Mouse (Mus musculus) natural killer cell, adult 2 months (primary cell): ENCODE data around the gene Vrtn.

Experiments
- DNase-seq, 2 experiments: peaks; one replicate each; pipeline ENCODE4 v3.0.0; 2022; ENCODE audit warnings: low spot score in 2 of 2

The Vrtn gene

DNA sequence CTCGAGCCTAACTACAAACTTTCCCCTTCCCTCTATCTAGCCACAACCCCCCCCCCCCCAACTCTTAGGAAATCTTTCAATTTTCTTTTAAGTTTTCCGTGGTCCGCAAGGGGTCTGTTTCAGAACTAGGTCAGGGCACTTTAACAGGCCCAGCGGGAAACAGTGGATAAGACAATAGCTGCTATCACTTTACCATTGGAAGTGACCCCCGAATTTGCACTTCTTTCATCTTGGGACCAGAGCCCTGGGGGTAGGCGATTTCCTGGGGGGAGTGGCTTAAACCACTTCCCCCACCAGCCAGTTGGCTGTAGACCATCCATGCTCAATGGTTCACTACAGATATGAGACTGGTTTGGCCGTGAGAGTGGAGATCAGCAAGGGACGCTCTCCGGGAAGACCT, at the start of gene Vrtn:
Gene Vrtn (plus strand): TSS at position 366 of the 400 bp plus-strand sequence.
- no peak for DNase-seq

DNA sequence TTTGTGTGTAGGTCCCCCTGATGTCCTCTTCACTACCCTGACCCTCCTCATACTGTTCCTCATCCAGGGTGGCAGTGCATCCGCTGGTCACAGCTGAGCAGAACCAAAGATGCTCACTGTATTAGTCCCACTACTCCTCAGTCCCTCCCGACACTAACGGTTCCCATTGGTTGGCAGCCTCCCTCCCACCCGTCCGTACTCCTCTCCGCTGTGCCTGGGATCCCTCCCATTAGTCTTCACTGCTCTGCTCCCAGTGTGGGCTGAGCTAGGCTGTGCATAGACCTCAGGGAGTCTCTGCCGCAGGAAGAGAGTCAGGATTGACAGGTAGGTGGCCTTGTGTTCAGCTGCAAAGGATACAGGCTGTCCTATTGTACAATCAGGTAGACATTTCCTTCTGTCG, 42.5 kb upstream of the Vrtn start:
- no peak for DNase-seq

DNA sequence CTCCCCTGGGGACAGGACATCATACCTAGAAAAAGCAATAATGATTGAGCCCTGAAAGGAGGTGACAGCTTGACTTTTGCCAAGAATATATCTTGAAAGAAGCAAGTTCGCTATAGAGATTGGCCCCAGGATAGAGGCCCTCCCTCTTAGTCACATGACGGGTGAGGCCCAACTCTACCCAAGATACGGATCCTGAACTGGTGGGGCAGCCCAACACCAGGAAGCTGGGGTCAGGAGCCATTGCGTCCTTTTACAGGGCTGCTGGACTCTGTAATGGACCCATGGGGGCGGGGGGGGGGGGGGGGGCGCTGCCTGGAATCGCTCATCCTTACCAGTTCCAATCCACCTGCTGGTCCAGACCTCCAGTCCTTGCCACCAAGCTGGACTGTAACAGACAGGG, 36.8 kb upstream of the Vrtn start:
- no peak for DNase-seq

DNA sequence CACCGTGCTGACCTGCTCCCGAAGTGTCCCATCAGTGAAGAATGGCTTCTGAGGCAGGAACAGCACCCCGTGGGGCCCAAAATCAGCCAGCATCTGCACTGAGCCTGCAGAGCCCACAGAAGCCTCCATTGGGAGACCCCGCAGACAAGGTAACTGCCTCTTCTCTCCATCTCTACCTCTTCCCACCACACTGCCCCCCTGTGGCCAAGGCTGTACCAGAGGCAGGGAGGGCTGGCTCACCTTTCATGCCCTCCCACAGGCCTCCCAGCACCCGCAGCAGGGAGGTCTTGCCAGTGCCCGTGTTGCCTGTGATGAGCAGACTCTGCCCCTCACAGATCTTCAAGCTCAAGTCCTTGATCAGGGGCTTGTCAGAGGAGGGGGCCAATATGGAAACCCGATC, 35.0 kb upstream of the Vrtn start:
- DNase-seq = peak in 1 of 2 experiments; percentile 14

DNA sequence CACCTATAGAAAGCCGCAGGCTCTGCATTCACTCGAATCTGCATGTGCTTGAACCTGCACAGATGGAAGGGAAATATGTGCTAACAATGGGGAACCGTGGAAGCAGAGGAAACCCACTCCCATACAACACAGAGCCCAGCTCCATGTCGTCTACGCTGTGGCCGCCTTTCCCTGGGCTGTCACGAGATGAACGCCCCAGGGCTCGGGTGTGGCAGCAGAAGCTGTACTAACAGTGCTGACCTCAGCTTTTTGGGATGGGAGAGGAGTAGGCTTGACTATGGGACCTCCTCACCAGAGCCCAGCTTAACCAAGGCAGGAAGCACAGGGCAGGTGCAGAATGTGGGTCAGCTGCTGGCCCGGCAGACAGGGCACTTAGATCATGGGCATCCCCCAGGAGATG, 29.1 kb upstream of the Vrtn start:
- DNase-seq = no peak

DNA sequence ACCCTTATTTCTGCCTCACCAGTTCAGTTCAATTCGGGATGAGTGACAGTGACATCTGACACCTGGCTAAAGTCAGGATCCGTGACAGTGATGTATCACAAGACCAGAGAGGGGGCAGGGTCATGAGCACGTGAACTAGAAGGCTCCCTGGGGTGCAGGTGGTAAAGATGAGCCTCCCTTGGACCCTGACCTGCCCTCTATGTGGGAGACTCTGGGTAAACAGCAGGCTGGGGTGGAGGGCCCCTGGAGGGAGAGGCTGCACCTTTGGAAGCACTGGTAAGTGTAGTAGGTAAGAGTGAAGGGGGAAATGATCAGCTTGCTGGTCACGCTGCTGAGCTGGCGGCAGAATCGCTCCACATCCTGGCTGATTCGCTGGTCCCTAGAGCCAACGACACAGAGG, 28.3 kb upstream of the Vrtn start:
- no peak for DNase-seq

DNA sequence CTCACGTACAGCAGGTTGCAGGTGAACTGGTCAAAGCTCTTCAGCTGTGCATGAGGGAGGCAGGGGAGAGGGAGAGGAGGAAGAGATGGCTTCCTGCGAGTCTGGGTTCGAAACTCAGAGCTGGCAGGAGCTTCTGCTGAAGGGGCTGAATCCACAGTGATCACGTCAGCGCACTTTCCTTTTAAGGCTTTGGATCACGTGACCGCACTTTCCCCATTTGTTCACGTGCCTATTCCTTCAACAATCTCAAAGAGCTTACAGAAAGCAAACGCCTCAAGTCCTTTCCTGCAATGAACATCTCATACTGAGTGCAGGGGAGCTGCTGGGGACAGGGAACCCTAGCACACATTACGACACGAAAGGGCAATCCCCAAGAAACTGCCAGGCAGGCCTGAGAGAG, 26.8 kb upstream of the Vrtn start:
- DNase-seq = no peak

DNA sequence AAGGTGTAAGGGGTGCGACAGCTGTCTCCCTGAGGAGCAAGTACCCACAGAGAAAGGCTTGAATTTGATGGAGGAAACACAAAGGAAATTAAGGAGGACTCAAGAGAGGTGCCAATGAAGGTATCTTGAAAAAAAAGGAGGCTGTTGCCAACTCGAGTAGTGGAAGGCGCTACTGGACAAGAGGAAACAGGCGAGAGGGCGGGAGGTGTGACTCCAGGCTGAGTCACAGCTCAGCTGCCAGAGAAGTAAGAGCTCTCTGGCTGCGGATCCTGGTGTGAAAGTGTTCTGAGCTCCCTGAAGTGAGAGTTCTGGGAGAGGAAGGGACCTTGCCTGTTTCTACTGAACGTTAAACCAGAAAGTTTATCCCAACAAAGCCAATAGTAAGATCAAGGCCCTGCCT, 26.3 kb upstream of the Vrtn start:
- no peak for DNase-seq

DNA sequence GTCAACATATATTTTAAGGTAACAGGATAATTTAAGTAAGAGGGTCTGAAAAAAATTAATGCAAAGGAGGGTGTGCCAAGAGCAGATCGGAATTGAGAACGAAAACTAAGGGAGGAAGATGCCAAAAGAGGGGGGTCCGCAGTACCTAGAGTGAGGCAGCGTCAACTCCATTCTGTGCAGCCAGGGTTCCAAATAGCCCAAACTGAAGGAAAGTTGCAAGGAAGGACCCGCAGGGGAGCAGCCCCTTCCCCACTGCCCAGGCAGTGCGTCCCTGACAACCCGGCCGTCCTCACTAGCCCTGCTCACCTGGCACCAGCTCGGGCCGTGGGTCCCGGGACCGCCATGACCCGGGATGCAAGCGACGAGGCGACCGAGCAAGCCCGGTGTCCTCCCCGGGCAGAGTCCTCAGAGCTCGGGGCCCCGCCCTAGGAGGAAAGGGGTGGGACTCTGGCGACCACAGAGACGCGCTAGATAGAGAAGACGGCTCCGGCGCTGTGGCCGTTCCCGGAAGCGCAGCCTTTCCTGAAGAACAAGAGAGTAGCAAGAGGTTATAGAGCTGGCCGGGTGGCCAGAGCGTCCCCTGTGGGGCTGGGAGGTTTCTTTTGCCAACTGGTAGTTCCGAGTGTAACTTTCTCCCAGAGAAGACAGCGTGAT, 23.7 kb upstream of the Vrtn start, which contains the start of gene Abcd4:
Gene Abcd4 (minus strand): TSS at position 437 of the 654 bp plus-strand sequence.
- peak; percentile 92 for DNase-seq

DNA sequence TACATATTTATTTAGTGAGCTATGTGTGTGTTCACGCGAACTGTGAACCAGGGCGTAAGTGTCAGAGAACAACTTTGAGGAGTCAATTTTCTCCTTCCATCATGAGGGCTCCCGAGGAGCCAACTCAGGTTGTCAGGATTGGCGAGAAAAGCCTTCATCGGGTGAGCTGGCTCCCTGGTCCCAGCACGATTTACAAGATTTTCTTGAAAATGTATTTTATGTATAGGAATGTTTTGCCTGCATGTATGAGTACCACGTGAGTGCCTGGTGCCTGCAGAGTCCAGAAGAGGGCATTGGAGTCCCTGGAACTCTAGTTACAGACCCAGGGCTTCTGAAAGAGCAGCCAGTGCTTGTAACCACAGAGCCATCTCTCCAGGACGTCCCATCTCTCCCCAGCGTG, 23.2 kb upstream of the Vrtn start:
- DNase-seq = no peak

DNA sequence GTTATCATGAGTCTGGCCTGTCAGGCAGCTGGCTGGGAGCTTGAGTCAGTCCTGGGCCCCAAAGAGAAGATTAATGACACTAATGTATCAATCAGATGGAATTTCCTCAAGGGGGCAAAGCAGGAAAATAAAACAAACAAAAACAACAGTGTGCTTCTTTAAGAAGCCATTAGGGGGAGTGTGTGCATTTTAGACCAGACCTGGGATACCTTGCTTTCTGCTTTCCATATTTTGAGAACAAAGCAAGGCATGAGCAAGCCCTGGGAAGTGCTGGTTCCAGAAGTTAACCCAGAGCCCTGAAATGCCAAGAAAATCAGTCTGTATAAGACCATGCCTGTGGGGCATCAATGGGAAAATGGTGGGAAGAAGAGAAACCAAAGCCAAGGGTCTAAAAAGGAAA, 19.8 kb upstream of the Vrtn start:
- DNase-seq = no peak

DNA sequence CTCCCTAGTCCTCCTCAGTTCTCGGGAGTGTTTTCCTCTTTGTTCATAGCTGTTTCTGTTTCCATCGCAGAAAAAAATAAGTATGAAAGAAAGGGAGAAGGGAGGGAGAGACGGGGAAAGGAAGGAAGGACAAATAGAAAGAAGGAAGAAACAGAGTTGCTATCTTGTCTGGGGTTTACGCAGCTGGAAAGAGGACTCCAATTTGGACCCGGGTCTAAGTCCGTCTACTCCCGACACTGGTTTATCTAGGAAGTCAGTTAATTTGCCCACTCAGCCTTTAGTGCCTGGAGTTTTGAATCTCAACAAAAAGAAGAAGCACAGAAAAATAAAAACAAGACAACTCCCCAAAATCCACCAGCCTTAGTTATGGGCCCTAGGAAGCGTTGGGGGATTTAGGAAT, 16.2 kb upstream of the Vrtn start:
- DNase-seq = no peak

DNA sequence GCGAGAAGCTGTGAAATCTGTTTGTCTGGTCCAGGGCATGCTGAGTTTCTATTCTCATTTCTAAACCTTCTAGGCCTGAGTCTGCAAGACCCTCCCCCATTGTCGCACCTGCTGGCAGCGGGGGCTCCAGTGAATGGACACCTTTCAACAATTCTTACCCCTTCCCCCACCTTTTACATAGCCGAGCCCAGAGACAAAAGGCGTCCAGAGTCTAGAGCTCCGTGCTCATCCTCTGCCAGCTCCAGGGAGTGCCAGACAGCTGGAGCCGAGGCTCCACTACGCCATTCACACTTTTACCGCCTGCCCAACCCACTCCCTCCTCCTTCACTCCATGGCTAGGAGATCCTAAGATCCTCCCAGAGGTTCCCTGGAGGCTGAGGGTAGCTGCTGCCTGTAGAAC, 15.7 kb upstream of the Vrtn start:
- DNase-seq = no peak

DNA sequence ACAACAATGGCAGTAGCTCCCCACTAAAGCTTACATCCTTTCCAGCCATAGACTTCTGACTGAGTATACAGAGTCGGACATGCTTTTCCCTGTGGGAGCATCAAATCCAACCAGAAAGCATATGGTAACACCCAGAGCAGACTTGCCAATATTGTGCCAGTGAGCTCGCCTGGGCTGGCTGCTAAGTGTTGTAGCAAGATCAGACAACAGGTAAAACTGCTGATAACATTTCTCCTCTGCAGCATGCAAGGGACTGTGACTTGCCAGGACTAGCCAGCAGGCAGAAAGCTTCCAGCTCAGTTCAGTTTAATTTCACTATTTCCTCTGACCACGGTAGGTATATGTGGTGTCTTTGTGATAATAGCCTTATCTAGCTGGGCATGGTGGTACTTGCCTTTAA, 9.0 kb upstream of the Vrtn start:
- DNase-seq = no peak

DNA sequence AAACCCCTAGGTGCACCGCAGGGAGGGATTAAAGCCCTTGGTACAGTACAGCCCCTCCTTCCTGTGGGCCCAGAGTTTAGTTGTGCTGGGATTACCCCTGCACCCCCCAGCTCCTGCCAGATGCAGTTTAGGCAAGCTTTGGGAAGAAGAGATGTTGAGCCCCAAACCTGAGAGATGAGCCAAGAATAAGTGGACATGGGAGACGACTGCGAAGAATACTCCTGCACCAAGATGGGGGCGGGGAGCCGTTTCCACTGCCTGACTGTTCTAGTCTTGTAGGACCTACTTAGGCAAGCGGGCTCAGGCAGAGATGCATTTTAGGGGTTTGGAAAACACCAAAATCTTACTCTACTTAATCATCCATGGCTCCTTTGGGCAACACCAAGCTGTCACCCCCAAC, 566 bp upstream of the Vrtn start:
- no peak for DNase-seq

DNA sequence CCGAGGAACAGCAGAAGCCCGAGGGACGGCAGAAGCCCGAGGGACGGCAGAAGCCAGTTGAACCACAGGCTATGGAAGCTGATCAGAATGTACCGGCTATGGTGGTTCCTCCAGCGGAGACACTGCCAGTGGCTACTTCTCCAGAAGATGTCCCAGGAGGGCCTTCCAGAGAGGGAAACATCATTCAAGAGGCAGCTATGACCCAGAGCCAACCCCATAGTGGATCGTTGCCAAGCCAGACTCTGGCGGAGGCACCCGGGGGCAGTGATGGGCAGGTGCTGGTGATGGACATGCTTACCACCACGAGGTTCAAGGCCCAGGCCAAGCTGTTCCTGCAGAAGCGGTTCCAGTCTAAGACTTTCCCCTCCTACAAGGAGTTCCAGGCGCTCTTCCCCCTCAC, 9.4 kb downstream of the Vrtn start:
- no peak for DNase-seq

DNA sequence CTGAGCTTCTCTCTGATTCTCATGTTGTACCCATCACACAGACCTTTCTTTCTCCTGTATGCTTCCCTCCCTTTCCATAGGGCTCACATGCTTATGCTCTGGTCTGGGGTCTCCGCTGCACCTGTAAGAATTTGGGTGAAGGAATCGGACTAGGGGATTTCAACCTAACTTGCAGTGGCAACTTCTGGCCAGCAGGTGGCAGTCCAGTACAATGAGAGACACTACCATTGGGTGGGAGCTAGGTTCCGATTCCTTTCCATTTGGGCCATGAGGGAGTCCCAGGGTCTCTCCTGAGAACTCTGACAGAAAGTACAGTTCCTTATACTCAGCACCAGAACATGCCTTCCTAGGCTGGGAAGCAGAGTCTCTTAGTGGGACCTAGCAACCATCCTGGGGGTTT, 13.1 kb downstream of the Vrtn start:
- DNase-seq = peak; percentile 30 to 51

DNA sequence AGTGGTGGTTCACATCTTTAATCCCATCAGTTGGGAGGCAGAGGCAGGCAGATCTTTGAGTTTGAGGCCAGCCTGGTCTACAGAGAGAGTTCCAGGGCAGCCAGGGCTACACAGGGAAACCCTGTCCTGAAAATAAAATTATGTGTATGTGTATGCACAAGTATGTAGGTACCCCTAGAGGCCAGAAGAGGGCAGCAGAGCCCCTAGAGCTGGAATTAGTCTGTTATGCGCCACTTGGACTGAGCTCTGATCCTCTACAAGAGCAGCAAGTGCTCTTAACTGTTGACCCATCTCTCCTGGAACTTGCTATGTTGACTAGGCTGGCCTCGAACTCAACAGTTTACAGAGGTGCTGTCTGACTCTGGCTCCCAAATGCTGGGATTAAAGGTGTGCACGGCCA, 29.7 kb downstream of the Vrtn start:
- DNase-seq = no peak

DNA sequence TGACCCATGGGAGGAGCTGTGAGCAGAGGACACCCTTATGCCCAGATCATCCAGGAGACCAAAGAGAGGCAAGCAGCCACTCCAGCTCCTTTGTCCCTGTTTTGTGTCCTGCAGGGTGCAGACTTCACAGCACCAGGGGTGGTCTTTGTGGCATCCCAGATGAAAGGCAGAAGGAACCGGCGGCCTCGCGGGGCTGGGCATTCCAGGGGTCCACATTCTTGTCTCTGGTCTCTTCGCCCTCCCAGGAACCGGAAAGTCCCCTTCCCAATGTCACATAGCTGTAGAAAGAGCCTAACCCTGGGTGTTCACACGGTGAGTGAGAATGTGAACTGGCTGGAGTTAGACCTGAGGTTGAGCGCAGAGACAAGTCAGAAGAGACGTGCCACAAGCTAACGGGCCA, 30.8 kb downstream of the Vrtn start:
- no peak for DNase-seq

DNA sequence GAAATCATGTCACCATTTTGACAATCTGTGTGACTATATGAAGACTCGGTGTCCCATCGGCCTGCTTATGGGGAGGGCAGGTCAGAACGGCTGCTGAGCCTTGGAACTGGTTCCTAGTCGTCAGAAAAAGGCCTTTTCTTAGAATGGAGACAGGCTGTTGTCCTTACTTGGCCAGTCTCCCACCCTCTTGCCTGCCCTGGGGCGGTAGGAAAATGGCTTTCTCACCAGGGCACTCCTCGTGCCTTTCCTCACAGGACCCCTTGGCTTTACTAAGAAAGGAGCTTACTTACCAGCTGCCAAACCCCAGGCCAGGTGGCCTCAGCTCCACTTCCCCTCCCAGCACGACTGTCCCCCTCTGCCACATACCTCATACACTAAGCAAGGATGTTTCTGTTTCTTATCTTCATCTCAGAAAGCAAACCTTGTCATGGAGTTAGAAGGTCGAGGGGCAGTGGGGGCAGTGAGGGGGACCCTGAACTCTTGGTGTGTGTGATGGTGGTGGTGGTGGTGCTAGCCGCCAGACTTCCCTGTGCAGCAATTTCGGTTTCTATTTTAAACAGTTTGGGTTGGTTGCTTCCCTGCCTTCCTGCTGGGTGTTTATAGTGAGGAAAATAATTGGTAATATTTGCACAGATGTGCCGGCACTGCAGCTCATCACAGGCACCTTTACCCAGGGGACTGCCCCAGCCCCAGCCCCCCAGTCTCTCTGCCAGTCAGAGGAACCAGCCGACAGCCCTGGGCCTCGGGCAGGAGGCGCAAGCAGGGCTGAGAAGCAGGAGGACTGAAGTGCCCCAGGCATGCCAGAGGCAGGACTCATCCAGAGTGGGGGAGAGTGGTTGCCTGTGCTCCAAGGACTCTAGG, 34.1 kb downstream of the Vrtn start:
- DNase-seq = peak; percentile 11 to 26

DNA sequence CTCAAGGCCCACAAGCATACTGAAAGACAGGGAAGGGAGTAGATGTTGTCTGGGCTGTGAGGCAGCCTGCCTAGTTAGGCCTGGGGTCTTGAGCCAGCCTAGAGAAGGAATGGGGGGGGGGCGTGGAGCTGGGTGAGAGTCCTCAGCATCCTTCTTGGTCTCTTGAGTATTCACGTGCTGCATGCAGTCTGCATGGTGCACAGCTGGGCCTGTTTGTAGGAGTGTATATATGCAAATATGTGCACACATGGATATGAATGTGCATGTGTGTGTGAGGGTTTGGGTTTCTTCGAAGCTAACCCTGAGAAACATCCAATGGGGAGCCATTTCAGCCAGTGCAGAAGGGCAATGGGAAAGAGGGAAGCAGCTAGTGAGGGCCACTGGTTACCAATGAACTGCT, 35.2 kb downstream of the Vrtn start:
- DNase-seq = no peak

DNA sequence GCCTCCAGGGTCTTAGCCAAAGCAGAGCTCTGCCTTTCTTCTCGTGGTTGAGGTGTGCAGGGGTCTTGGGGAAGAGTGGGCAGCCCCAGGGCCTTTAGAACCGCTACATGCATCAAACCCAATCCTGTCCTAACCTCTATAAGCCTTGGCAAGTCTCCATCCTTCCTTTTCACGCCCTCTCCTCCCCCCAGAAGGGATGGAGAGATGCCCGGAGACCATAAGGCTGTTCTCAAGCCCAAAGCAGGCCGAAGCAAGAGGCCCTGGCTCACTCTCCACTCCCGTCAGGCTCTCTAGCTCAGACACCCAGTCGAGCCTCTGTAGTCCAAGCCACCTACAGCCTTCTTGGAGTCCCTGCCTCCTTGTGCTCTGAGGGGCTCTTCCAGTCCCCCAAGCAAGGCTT, 43.8 kb downstream of the Vrtn start:
- DNase-seq = no peak

DNA sequence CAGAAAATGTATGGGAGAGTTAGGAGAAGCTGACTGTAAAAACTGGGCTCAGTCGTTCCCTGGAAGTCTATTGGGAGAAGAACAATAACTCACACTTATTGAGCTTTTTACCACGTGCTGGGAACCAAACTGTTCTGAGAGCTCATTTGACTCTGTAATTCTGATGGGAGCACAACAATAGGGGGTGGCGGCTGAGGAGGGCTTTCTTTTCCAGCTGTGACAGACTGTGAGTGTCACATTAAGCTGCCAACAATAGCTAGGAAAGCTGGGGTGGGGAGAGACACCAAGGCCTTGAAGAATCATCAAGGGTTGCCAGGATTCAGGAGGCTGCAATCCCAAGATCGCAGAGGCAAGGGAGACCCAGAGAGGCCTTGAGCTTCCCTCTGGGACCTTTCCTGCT, 45.4 kb downstream of the Vrtn start:
- no peak for DNase-seq
